9 mouse cellular contexts compared by ENCODE assay signal in genomic region chr7:142471884-142472570, GRCm38 (mm10). TPM values are rescaled to one million over a fixed set of nuclear protein-coding genes. Genes with fewer than 3 reads are reported as not detected.
DNase-seq lines count a peak whose midpoint lies in the region; ATAC-seq lines count a peak whose summit lies in the region.
"Had no signal": no experiment of that assay in that cellular context is flagged by ENCODE, and none has a peak within 500 bp of the region (broad histone marks: within the 10 kb centered on the region; RNA-seq: fewer than 3 reads in every experiment).

No protein-coding gene starts in this region.

- peak overlapping the region; percentile 89 for H3K27ac ChIP-seq in lung, embryonic 15.5 days
- peak overlapping the region; percentile 88 for H3K27ac ChIP-seq in embryonic facial prominence, embryonic 12.5 days
- peak overlapping the region; percentile 64; the same call in 1 of the 2 replicates for H3K27ac ChIP-seq in neural tube, embryonic 11.5 days (ENCODE audit: low read depth, low read length)
- H3K27ac ChIP-seq: hindbrain, embryonic 15.5 days had no signal

- H3K9me3 ChIP-seq in lung, embryonic 15.5 days, result no peaks in the 10 kb centered on the region
- H3K9me3 ChIP-seq in embryonic facial prominence, embryonic 12.5 days, result no peaks in the 10 kb centered on the region
- no peaks in the 10 kb centered on the region for H3K9me3 ChIP-seq in neural tube, embryonic 11.5 days (ENCODE audit: control insufficient read depth, low read length)
- H3K9me3 ChIP-seq: hindbrain, embryonic 15.5 days had no signal

- peaks cover 43% of the 10 kb centered on the region for H3K4me1 ChIP-seq in lung, embryonic 15.5 days
- H3K4me1 ChIP-seq in embryonic facial prominence, embryonic 12.5 days, result peaks cover 47% of the 10 kb centered on the region
- peaks cover 12% of the 10 kb centered on the region for H3K4me1 ChIP-seq in neural tube, embryonic 11.5 days (ENCODE audit: control insufficient read depth, insufficient read depth, low read length)

- 35% methylated on average over 15 of the region's 15 CpGs for WGBS in lung, embryonic 15.5 days
- WGBS in embryonic facial prominence, embryonic 12.5 days, result 33% methylated on average over 14 of the region's 15 CpGs
- WGBS in neural tube, embryonic 11.5 days, result 28% methylated on average over 15 of the region's 15 CpGs

- ATAC-seq in lung, embryonic 15.5 days (ENCODE audit: borderline replicate concordance, extremely low read depth, low FRiP score, low TSS enrichment), result peak; percentile 7; the same call in 1 of the 2 replicates
- ATAC-seq in embryonic facial prominence, embryonic 12.5 days (ENCODE audit: insufficient number of reproducible peaks, insufficient read depth, low FRiP score, low TSS enrichment), result no peak
- no peak for ATAC-seq in neural tube, embryonic 11.5 days (ENCODE audit: insufficient read depth, low FRiP score, low TSS enrichment)
- no peak for ATAC-seq in granulocyte monocyte progenitor cell, adult 5-6 weeks (replicated peaks; ENCODE audit: poor library complexity, severe bottlenecking)

- DNase-seq in lung, postnatal 14 days, result no peak
- DNase-seq in heart, postnatal 14 days, result peak; percentile 68 to 72
- no peak for DNase-seq in neural tube, embryonic 11.5 days (ENCODE audit: low spot score)
- no peak for DNase-seq in left cerebral cortex, adult 9 months (ENCODE audit: low spot score in 2 of 2)
- no peak for DNase-seq in layer of hippocampus, postnatal 36 days

- peak overlapping the region; percentile 22 for H3K4me3 ChIP-seq in lung, embryonic 15.5 days
- H3K4me3 ChIP-seq in embryonic facial prominence, embryonic 12.5 days, result no peak overlapping the region
- no peak overlapping the region for H3K4me3 ChIP-seq in neural tube, embryonic 11.5 days (ENCODE audit: low read depth, low read length)
- H3K4me3 ChIP-seq: hindbrain, embryonic 15.5 days had no signal

- intact Hi-C loops in heart, postnatal 14 days (cut with DNase I), result no loop called here

- H3K27me3 ChIP-seq in lung, embryonic 15.5 days, result no peaks in the 10 kb centered on the region
- no peaks in the 10 kb centered on the region for H3K27me3 ChIP-seq in embryonic facial prominence, embryonic 12.5 days
- no peaks in the 10 kb centered on the region for H3K27me3 ChIP-seq in neural tube, embryonic 11.5 days (ENCODE audit: control insufficient read depth, insufficient read depth, low read length)
- H3K27me3 ChIP-seq: hindbrain, embryonic 15.5 days had no signal

- no peaks in the 10 kb centered on the region for H3K36me3 ChIP-seq in lung, embryonic 15.5 days
- H3K36me3 ChIP-seq in embryonic facial prominence, embryonic 12.5 days, result no peaks in the 10 kb centered on the region
- H3K36me3 ChIP-seq in neural tube, embryonic 11.5 days (ENCODE audit: control insufficient read depth, insufficient read depth, low read length), result no peaks in the 10 kb centered on the region
- H3K36me3 ChIP-seq: hindbrain, embryonic 15.5 days had no signal

- H3K4me2 ChIP-seq in lung, embryonic 15.5 days, result peak overlapping the region; percentile 54
- peak overlapping the region; percentile 18; the same call in 1 of the 2 replicates for H3K4me2 ChIP-seq in embryonic facial prominence, embryonic 12.5 days (replicated peaks)
- peak overlapping the region; percentile 12 for H3K4me2 ChIP-seq in neural tube, embryonic 11.5 days (ENCODE audit: low read depth)
- H3K4me2 ChIP-seq: hindbrain, embryonic 15.5 days had no signal

- peak overlapping the region; percentile 16 for H3K9ac ChIP-seq in lung, embryonic 15.5 days
- H3K9ac ChIP-seq in embryonic facial prominence, embryonic 12.5 days, result peak overlapping the region; percentile 56
- H3K9ac ChIP-seq in neural tube, embryonic 11.5 days (ENCODE audit: low read length), result peak overlapping the region; percentile 44
- H3K9ac ChIP-seq: hindbrain, embryonic 15.5 days had no signal

RNA-seq across cellular contexts. Expression of gene Lsp1, which starts 11.4 kb away (rescaled TPM):
- 125 and 130 TPM in 2 replicates for polyA plus RNA-seq in lung, embryonic 15.5 days (2015; fragmentation: Nextera tagmentation; extraction: Ambion mirVana)
- polyA plus RNA-seq in embryonic facial prominence, embryonic 12.5 days (2016; fragmentation: Nextera tagmentation; extraction: Ambion mirVana), result 24.5 and 24.7 TPM in 2 replicates
- total RNA-seq in heart, postnatal 14 days (2021), result 10 to 100 TPM; 63.5 to 77.2 TPM
- polyA plus RNA-seq in neural tube, embryonic 11.5 days (2014; fragmentation: Nextera tagmentation; extraction: Ambion mirVana), result 15.1 and 21.0 TPM in 2 replicates
- 1 to 10 TPM; 1.2 to 3.4 TPM for total RNA-seq in layer of hippocampus, postnatal 36 days (2021)
- 41.4 and 58.5 TPM in 2 replicates for total RNA-seq in granulocyte monocyte progenitor cell, adult 5-6 weeks (2014; fragmentation: Nextera tagmentation)
- total RNA-seq in granulocyte monocyte progenitor cell, adult 5-6 weeks (2017), result 50.3 and 51.9 TPM in 2 replicates

RNA-seq across cellular contexts. Expression of gene Tnnt3, which starts 26.6 kb away (rescaled TPM):
- 2.5 and 5.1 TPM in 2 replicates for polyA plus RNA-seq in lung, embryonic 15.5 days (2015; fragmentation: Nextera tagmentation; extraction: Ambion mirVana)
- 4.6 and 6.9 TPM in 2 replicates for polyA plus RNA-seq in embryonic facial prominence, embryonic 12.5 days (2016; fragmentation: Nextera tagmentation; extraction: Ambion mirVana)
- total RNA-seq in heart, postnatal 14 days (2021), result 1 to 10 TPM; 1.2 to 1.4 TPM
- polyA plus RNA-seq in neural tube, embryonic 11.5 days (2014; fragmentation: Nextera tagmentation; extraction: Ambion mirVana), result 6.5 and 9.2 TPM in 2 replicates
- total RNA-seq in layer of hippocampus, postnatal 36 days (2021), result not detected
- total RNA-seq in granulocyte monocyte progenitor cell, adult 5-6 weeks (2014; fragmentation: Nextera tagmentation), result not detected in 2 replicates
- total RNA-seq in granulocyte monocyte progenitor cell, adult 5-6 weeks (2017), result not detected in 2 replicates

RNA-seq across cellular contexts. Expression of gene Tnni2, which starts 30.4 kb away (rescaled TPM):
- polyA plus RNA-seq in lung, embryonic 15.5 days (2015; fragmentation: Nextera tagmentation; extraction: Ambion mirVana), result 2.4 and 7.4 TPM in 2 replicates
- polyA plus RNA-seq in embryonic facial prominence, embryonic 12.5 days (2016; fragmentation: Nextera tagmentation; extraction: Ambion mirVana), result 7.1 and 9.6 TPM in 2 replicates
- total RNA-seq in heart, postnatal 14 days (2021), result 1 to 10 TPM; 5.7 to 7.8 TPM
- 2.1 and 3.5 TPM in 2 replicates for polyA plus RNA-seq in neural tube, embryonic 11.5 days (2014; fragmentation: Nextera tagmentation; extraction: Ambion mirVana)
- total RNA-seq in layer of hippocampus, postnatal 36 days (2021), result not detected
- total RNA-seq in granulocyte monocyte progenitor cell, adult 5-6 weeks (2014; fragmentation: Nextera tagmentation), result 5.6 and 6.0 TPM in 2 replicates
- 3.0 and 8.1 TPM in 2 replicates for total RNA-seq in granulocyte monocyte progenitor cell, adult 5-6 weeks (2017)

RNA-seq across cellular contexts. Expression of gene Syt8, which starts 37.4 kb away (rescaled TPM):
- 0.34 and 0.87 TPM in 2 replicates for polyA plus RNA-seq in lung, embryonic 15.5 days (2015; fragmentation: Nextera tagmentation; extraction: Ambion mirVana)
- polyA plus RNA-seq in embryonic facial prominence, embryonic 12.5 days (2016; fragmentation: Nextera tagmentation; extraction: Ambion mirVana), result 0.35 TPM in 1 of 2 replicates, not detected in the other
- not detected for total RNA-seq in heart, postnatal 14 days (2021)
- polyA plus RNA-seq in neural tube, embryonic 11.5 days (2014; fragmentation: Nextera tagmentation; extraction: Ambion mirVana), result not detected in 2 replicates
- total RNA-seq in layer of hippocampus, postnatal 36 days (2021), result not detected
- total RNA-seq in granulocyte monocyte progenitor cell, adult 5-6 weeks (2014; fragmentation: Nextera tagmentation), result not detected in 2 replicates
- not detected in 2 replicates for total RNA-seq in granulocyte monocyte progenitor cell, adult 5-6 weeks (2017)
- polyA plus RNA-seq: hindbrain, embryonic 15.5 days had no signal

Comparison
In these comparisons a context has a peak if more than half of its experiments do, and no peak if none do; other contexts are left out.
1. DNase-seq: peak in heart, postnatal 14 days (2 of 2); none in lung, postnatal 14 days (single experiment), neural tube, embryonic 11.5 days (single experiment), left cerebral cortex, adult 9 months (0 of 2) and layer of hippocampus, postnatal 36 days (0 of 2).
2. RNA of gene Lsp1, which starts 11.4 kb away (total RNA-seq): 63.5 to 77.2 TPM in heart, postnatal 14 days and 41.4 to 58.5 TPM in granulocyte monocyte progenitor cell, adult 5-6 weeks; 1.2 to 3.4 TPM in layer of hippocampus, postnatal 36 days; every median in the first group is over 4 times any median in the second.
3. Peak in every context shown above with its lines, with median percentiles within 50 percentile points of each other: H3K27ac ChIP-seq, H3K4me2 ChIP-seq and H3K9ac ChIP-seq.